Mouse (Mus musculus): ENCODE data around the gene Lcn3.
"Not testable (repeated sequence)": the region's sequence is repeated elsewhere in the genome, so short reads cannot be mapped to it uniquely, and the experiment has no call there.

The Lcn3 gene

DNA sequence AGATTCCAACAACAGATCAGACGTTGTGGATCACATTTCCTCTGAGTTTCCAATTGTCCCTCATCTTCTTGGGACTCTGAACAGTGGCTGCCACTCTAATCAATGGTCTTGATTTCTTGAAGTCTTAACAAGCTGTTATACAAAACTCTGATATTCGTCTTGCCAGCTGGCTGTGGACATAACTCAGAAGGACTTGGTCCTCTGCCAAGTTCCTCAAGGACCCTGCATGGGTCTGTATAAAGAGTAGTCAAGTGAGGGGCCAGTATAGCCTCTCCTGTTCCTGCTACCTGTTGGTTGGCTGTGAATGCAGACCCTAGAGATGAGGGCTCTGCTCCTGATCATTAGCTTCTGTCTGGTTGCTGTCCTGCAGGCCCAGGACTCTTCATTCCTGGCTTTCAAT is at the start of gene Lcn3:
Gene Lcn3, plus strand, starts transcription at position 301 of the 400 bp plus-strand sequence.
- no peak for DNase-seq

DNA sequence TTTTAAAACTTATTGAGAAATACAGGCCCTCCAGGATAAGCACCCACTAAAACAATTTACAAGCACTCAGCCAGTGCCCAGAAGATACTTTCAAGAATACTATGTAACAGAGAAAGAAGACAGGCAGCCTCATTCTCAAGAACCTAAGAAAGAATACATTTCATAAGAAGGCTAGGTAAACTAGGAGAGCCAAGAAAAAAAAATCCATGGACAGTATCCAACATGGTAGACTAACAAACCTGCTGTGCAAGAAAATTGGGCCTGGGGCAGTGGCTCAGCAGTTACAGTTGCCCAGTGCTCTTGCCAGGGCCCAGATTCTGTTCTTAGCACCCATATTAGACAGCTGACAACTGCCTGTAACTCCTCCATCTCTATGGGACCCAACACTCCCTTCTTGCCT is 48.1 kb upstream of the Lcn3 start:
- no peak for DNase-seq

DNA sequence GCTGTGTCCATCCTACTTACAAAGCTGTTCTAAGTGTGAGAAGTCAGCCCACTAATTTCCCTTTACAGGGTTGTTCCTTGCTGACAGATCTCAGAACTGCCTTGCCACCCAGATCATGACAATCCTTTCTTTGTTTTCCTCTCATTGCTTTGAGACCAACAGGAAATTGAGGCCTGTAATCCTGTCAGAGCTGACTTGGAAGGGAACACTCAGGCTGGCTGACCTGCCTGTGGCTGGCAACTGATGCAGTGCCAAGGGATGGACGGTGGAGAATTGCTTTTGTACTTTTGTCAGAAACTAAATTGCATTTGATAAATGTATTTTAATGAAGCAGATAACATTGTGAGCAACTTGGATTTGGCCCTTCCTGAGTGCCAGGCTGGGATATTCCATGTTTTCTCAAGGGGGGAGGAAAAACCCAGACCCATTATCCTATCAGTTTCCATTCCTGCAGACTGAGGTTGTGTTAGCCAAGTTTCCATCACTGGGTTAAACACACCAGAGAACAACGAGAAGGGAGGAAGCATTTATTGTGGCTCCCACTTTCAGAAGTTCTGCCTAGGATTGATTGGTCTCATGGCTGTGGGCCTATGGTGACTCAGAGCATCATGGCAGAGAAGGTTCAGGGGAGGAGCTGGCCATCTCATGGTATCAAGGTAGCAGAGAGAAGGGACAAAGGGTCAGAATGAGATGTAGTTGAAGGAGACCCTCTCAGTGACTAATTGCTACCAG is 32.0 kb upstream of the Lcn3 start:
- DNase-seq: no peak

DNA sequence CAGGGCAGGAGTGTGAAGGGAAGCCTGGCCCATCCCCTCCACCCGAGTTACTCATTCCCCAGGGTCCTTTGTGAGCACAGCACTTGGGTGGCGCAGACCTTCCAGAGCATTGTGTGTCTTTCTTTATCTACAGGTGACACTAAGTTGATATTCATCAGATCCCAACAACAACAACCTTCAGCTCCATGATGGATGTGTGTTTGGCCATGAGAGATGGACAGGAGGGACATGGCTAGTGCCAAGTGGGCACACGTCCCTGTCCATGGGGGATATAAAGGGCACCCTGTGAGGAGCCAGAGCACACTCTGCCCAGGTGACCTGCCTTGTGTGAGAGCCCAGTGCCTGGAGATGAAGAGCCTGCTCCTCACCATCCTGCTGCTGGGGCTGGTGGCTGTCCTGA is 28.7 kb upstream of the Lcn3 start, which contains the start of gene Obp2b:
Gene Obp2b, plus strand, starts transcription at position 301 of the 400 bp plus-strand sequence.
- not testable (repeated sequence) for DNase-seq

DNA sequence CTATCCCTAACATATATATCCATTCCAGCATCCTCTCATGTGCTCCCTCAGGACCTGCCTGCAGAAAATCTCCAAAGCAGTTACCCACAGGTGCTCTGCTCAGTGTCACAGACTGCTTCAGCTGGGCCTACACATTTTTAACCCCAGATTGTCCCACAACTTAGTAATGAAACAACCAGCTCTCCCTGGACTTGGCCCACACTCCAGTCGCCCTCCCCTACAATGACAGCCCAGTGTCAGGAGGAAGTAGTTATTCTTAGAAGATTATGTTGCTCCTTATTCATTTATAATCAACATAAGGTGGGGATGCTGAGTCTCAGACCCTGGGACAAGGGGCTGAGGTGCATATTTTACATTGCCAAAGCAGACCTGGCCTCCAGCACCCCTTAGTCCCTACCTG is 23.7 kb upstream of the Lcn3 start:
- no peak for DNase-seq

DNA sequence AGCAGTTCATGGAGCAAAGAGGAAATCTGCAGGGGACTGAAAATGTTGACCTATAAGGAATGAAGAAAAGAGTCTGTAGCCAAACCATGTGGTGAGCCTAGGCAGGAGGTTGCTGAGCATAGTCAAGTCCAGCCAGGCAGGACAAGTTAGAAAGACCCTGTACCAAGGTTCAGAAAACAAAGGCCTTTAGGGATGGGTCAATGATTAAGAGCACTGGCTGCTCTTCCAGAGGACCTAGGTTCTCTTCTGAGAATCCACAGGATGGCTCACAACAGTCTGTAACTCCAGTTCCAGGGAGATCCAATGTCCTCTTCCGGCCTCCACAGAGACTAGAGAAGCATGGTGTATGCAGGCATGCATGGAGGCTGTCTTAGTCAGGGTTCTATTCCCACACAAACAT is 11.2 kb upstream of the Lcn3 start:
- no peak for DNase-seq

DNA sequence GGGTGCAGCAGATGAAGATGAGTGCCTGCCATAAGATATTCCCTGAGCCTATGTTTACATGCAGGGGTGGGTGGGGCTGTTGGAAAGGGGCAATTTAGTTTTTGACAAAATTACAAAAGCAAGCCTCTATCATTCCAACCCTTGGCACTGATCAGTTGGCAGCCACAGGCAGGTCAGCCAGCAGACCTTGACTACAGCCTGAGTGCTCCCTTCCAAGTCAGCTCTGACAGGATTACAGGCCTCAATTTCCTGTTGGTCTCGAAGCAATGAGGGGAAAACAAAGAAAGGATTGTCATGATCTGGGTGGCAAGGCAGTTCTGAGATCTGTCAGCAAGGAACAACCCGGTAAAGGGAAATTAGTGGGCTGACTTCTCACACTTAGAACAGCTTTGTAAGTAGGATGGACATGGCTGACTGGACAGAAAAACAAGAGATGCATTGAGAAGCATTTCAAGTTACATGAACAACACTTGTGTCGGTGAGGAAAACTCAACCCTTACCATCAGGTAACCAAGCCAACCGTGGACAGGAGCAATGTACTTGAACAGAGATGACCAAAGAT is 7.2 kb upstream of the Lcn3 start:
- no peak for DNase-seq

DNA sequence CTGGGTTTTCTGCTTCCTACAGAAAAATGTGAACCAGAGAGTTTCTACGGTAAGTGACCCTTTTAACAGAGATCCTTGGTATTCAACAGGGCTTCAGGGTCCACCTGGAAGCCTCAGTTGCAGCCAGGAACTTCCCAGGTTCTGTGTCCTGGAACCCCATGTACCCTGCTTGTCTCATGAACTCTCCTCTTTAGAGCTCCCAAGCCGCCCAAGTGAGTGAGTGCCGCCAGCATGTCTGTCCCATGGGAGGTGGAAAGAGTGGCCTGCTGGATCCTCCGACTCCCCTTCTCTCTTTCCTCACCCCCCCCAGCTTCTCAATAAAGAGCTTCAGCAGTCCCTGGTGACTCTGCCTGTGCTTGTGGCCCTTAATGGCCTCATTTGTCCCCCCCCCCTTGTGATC is 2.4 kb downstream of the Lcn3 start:
- no peak for DNase-seq

DNA sequence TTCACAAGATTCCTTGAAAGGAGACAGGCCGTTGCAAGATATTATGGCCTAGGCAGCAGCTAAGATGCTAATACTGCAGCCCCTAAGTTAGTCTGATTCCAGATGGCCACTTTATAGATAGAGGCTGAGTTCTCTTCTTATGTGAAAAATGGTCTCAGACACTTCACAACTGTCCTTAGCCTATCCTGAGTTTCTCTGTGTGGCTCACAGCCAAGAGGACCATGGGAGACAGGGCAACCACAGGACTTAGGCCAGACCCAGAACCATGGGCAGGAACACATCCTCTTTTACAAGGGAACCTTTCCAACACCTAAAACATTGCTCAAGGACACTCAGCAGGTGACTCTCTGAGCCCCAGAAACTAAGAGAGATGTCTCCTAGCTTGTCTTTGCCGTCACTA is 8.1 kb downstream of the Lcn3 start:
- no peak for DNase-seq

DNA sequence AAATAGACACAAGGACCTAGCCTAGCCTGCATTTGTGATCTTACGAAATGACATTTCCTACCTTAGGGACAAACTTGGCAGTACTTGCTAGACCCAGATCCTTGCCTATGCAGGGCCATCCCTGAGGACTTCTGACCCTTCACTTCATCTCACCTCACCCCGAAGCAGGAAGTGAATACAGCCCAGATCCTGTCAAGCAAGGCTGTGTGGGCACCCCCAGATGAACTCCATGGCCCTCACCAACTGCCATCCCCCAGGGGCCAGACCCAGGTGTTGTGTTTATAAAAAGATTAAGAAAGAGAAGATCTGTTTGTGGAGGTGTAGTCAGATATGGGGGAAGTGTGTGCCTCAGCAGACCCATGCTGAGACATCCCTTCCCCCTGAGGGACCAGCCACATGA is 9.3 kb downstream of the Lcn3 start:
- DNase-seq: no peak

DNA sequence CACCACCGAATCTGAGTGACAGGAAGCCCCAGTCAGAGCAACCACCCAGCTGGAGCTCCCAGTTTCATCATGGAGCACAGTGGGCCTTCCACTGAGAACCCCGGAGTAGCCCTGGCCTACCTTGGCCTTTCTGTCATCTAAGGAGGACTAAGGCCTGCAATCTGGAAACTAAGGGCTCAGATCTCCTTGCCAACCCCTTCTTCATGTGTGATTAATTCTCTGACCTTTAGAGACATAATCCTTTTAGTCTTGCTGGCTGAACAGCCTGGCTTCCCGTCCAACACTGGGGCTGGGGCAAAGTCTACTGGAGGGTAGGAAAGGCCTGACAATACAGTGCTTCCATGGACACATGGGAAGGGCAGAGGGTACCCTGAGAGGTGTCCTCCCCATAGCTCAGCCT is 10.6 kb downstream of the Lcn3 start:
- DNase-seq: no peak

DNA sequence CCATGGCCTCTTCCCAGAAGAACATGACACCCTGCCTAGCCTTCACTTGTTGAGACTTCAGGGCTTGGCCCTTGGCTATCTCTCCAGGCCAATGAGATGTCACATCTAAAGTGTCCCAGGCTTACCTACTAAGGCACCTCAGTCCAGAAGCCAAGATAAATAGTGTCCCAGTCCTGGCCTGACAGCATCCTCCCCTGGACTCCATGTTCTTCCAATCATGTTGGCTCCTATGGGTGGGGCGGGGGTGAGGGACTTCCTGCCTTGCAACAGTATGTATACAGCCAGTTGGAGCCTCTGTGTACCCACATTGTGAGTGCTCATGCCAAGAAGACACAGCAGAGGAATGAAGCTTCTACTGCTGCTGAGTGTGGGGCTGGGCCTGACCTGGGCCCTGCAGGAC is 11.3 kb downstream of the Lcn3 start, which contains the start of gene Lcn11:
Gene Lcn11, plus strand, starts transcription at position 301 of the 400 bp plus-strand sequence.
- no peak for DNase-seq

DNA sequence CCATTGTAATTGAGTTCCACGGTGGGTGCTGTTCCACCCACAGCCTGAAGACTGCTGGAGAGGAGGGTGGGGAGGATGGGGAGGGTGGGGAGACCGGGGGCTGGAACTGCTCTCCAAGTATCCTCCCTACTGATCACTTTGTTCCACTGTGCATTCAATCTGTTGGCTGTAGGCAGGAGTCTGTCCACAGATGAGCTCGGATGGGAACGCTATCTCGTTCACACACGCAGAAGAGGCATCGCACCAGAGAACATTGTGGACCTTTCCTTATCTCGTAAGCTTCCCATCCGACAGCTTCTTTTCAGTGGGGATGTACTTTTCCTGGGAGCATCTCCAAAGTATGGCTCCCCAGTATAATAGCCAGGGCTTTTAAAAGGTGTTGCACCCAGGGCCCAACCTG is 13.7 kb downstream of the Lcn3 start:
- DNase-seq: no peak

DNA sequence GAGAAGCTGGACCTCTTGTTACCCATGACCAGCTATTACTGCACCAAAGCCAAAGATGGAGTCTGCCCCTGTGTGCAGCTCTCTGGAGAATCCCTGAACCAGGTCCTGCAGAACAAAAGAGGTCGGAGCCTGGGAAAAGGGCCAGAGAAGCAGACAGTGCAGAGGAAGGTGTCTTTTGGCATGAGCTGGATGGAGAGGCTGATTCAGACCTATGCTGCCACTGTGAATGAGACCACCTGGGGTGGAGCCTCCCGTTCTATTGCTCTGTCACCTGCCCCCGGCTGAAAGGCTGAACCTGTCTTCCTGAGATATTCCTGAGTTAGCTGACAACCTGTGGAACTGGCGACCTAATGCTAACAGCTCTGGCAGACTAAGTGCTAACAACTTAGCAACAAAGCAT is 15.6 kb downstream of the Lcn3 start:
- peak; percentile 49 for DNase-seq

DNA sequence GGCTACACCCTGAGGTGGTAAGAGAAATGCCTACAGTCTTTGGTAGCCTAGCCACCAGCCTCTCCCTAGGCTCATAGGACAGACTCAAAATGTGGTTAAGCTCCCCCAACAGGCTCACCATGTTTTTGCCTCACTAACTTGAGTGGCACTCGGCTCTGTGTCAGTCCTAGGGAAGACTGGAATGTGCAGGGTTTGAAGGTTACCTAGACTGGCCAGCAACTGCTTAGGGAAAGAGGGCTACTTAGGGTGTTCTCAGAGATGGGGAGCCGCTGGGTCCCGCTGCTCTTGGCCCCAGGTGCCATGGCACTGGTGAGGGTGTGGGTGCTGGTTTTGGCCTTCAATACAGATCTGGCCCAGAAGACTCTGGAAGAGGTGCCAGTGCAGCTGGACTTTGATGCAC is 16.6 kb downstream of the Lcn3 start, which contains the start of gene Gm13539:
Gene Gm13539, plus strand, starts transcription at position 301 of the 400 bp plus-strand sequence.
- no peak for DNase-seq

DNA sequence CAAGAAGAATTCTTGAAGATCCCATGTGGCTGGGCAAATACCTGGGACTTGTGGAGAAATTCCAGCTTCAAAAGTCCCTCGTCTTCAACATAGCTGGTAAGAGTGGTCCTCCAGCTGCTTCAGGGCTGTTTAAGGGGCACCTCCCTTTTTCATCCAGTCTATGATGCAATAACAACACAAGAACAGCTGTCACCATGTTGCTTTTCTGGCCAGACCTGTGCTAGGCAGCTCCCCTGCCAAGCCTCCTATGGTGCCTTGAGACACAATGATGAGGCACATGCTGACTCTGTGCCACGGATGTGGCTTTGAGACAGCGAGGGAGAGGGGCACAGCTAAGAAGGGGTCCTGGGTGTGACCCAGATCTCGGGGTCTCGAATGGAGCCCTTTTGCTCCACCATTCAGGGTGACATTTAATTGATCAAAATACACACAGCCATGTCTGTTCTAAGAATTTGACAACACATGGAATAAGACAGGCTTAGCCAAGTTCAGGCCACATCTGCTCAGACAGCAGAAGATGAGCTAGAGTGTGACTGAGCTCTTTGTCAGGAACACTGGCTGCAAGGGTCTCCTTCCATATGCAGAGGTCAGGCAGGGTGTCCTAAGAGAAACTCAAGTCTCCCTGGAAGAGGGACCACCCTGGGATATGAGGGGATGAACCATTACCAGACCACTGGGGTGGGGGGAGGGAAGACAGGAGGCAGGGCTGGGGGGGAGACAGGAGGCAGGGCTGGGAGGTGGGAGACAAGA is 20.4 kb downstream of the Lcn3 start:
- no peak for DNase-seq

DNA sequence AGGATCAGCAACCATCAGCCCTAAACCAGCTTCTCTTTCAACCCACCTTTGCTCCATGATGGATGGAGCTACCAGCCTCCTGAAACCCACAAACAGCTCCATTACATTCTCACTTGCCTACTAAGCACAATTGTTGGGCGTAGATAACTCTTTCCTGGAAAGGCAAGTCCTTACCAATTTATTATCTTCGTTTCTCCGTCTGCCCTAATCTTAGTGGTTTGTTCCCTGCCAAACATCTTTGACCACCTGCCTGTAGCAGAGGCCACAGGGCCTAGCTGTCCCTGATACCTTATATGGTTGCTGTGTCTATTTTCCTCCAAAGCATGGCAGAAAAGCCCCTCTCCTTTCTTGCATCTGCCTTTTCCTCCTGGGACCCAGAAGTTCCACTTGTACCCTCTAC is 23.7 kb downstream of the Lcn3 start:
- DNase-seq: no peak

DNA sequence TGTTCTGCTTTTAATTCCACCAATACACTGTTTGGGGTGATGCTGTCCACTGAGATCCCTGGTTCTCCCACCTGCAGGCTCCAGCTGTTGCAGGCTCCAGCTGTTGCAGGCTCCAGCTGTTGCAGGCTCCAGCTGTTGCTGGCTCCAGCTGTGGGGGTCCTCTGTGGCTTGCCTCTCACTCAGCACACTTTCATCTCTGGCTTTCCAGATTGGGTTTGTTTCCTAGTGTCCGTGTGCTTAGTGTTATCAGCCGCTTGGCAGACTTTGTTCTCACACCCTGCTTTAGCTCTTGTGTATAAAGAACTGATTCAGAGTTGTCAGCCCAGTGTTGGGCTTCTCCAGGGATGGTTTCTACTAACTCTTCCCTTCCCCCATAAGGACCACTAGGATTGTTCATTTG is 32.3 kb downstream of the Lcn3 start:
- no peak for DNase-seq

DNA sequence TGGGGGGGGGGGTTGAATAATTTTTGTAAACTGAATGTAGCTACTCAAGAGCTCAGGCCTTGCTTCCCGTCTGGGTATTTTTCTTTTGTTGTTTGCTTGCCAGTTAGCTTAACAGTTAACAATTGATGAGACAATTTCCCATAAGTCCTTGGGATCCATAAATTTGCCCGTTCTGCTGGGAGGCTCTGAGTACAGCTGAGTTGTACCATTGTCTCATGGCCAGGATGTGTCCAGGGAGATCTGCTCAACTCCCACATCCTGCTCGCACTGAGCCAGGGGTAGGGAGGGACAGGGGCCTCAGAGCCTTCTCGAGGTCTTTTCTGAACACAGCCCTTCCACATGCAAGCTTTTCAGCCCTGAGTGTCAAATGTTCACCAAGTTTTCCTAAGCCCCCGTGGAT is 32.7 kb downstream of the Lcn3 start:
- DNase-seq: no peak

DNA sequence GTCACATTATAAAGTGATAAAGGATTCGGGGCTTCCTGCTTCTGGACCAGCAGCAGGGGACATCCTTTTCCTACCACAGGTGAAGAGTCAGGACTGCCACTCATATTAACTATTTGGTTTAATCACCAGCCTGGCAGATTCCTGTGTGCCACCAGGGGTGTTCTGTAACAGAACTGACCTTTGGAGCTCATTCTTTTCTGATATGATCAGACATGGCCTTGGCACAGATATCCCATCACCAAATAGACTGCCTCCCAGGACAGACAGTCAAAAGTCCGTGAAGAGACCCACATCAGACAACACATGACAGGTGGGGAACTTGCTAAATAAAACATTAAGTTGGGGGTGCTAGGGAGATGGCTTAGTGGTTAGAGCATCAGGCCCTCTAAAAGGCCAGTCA is 46.3 kb downstream of the Lcn3 start:
- DNase-seq: no peak

DNA sequence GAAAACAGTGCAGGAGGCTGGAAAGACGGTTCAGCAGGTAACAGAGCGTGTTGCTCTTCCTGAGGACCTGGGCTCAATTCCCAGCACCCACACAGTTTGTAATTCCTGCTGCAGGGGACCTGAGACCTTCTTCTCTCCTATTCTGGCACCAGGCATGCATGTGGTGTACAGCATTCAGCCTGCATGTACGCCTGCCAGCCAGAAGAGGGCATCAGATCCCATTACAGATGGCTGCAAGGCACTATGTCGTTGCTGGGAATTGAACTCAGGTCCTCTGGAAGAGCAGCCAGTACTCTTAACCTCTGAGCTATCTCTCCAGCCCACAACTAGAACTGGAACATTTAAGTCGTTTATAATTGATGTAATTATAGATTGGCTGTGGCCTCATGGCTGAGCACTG is 48.0 kb downstream of the Lcn3 start:
- no peak for DNase-seq

DNA sequence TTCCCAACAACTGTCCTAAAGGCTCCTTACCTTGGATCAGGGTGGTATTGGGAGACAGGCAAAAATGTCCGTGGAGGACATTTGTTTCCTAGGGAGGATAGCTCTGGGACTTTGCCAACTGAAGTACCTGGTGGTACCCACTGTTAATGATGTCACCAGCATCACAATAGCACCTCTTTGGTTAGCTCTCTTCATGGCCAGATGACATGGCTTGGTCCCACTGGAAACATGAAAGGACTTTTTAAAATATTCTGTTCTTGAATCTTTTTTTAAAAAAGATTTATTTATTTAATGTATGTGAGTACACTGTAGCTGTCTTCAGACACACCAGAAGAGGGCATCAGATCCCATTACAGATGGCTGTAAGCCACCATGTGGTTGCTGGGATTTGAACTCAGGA is 50.4 kb downstream of the Lcn3 start, which contains the start of gene Glt6d1:
Gene Glt6d1, minus strand, starts transcription at position 101 of the 400 bp plus-strand sequence.
- not testable (repeated sequence) for DNase-seq
